Mouse (Mus musculus): Measurements from ENCODE around the gene Carns1.

DNA sequence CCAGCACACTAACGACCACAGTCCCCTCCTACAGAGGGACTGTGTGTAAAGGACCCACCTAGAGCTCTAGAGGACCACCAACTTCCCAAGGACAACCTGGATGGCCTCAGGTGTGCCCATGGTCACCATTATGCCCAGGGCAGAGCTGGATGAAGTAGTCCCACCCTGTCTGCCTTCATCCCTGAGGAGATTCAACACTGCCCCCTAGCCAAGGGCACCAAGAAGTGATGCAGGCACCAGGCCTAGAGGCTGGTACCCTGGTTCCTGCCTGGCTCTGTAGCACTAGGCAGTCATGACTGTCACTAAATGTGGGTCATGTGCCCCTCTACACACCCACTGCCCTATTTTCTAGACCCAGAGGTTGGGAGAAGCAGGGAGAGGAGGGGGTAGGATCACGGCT lies 43.5 kb downstream of the Carns1 start:
- no peak for TF ChIP-seq CTCF (IDR thresholded peaks at IDR 0.05; ENCODE audit: low read depth)
- TF ChIP-seq EP300 (IDR thresholded peaks at IDR 0.05; ENCODE audit: low read depth) = no peak

Data from heart, postnatal 0 days (tissue).